Mouse (Mus musculus) gastrocnemius, postnatal 4 days (tissue): Measurements from ENCODE around the gene Mrps31. TPM values are rescaled to one million over a fixed set of nuclear protein-coding genes. Genes with fewer than 3 reads are reported as not detected.

Experiments
- DNase-seq, 2 experiments: peaks; one replicate each; pipeline ENCODE4 v3.0.0; 2021 to 2022; ENCODE audit warnings: low spot score in 2 of 2, mixed read lengths in 2 of 2
- long read RNA-seq, 2 experiments: library from polyadenylated mRNA; stranded (forward); transcript quantifications; one replicate each; pipeline ENCODE4 v2.0.0; 2021
- total RNA-seq, 2 experiments: library from RNA; stranded (reverse); gene quantifications; 2 replicates each; pipeline ENCODE4 v1.2.3; 2021

Gene Mrps31
- total RNA-seq, result 10 to 100 TPM; 33.6 to 37.0 TPM
- long read RNA-seq, experiment 1, transcript Mrps31-201 (7 exons, 1,515 nt), result major isoform, 78 of 86 reads
- long read RNA-seq, experiment 1, partial matches to known transcripts, result 3 of 86 reads
- long read RNA-seq, experiment 1, other reads (novel, unspliced or antisense), result 4 of 86 reads
- long read RNA-seq, experiment 2, transcript Mrps31-201 (7 exons, 1,515 nt), result major isoform, 50 of 55 reads
- long read RNA-seq, experiment 2, partial matches to known transcripts, result 1 of 55 reads
- long read RNA-seq, experiment 2, other reads (novel, unspliced or antisense), result 4 of 55 reads

DNA sequence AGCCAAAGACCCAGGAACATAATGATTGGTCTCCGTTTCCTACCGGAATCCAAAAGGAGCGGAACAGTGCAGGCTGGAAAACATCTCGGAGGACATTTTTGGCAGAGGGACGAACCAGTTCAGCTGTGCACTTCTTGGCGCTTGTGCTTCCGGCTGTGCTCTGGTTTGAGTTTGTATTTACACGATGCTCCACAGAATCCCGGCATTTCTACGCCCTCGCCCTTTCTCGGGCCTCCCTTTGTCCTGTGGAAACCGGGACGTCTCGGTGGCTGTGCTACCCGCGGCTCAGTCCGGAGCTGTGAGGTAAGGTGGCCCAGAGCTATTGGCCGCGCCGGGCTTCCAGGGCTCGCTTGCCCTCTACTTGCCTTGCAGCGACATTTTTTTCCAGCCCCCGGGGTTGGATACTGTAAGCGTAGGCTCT lies at the start of gene Mrps31:
Gene Mrps31, plus strand, starts transcription at position 80 of the 421 bp plus-strand sequence.
- peak; percentile 41 to 76 for DNase-seq

GRCm38 (mm10) chr8:22376311-22376710 lies 34.9 kb upstream of the Mrps31 start:
- no peak for DNase-seq

- peak in 1 of 2 experiments; percentile 49 for DNase-seq
These were observed 34.3 kb upstream of the Mrps31 start for GRCm38 (mm10) chr8:22376903-22377302.

- no peak for DNase-seq
These were observed 30.2 kb upstream of the Mrps31 start for GRCm38 (mm10) chr8:22380934-22381333.

- DNase-seq, result no peak
These were observed 28.2 kb upstream of the Mrps31 start for GRCm38 (mm10) chr8:22382824-22383595.

- DNase-seq, result no peak
These were observed 26.0 kb upstream of the Mrps31 start for GRCm38 (mm10) chr8:22385158-22385557.

DNA sequence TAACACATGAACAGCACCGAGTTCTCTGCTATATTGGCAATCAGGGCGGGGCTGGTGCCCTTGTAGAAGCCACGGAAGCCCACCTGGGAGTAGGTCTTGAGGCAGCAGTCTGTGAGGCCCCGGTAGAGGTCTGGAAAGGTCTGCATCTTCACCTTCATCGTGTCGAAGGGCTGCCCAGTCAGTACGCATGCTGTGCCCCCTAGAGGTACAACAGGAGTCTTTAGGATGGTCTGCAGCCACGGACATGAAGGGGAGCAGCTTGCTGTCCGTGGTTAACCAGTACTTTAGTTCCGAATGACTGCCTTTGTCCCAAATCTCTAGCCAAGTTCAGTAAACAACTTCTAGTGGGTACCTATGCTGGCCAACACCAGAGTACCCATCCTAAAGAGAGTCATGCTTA lies 21.3 kb upstream of the Mrps31 start:
- DNase-seq, result no peak

DNA sequence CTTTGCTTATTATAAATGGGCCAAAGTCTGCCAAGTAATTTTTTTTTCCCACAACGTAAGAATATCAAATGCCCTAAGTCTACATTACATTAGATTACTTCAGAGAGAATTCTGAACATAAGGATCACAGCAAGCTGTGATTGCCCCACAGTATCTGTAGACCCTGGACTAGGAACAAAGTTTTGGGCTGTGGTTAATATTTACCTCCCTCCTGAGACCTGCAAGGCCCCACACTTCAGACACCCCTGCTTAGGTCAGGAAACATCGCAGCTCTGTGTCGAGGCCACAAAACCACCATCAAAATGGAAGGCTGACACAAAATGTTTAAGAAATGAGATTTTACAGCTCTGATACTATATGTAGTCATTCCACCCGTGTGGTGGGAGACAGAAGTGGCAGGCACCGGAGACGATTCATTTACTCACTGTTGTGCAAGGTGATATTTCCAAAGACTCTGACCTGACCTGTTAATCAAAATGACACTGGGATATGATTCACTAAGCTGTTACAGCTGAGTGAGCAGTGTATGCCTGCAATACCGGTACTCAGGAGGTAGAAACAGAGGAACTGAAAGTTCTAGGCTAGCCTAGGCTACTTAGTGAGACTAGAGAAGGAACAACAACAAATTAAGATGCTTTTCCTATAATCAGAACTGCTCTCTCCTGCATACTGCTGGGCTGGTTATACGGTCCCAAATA lies 20.2 kb upstream of the Mrps31 start:
- DNase-seq, result no peak

GRCm38 (mm10) chr8:22394471-22394870 lies 16.7 kb upstream of the Mrps31 start:
- DNase-seq, result no peak

DNA sequence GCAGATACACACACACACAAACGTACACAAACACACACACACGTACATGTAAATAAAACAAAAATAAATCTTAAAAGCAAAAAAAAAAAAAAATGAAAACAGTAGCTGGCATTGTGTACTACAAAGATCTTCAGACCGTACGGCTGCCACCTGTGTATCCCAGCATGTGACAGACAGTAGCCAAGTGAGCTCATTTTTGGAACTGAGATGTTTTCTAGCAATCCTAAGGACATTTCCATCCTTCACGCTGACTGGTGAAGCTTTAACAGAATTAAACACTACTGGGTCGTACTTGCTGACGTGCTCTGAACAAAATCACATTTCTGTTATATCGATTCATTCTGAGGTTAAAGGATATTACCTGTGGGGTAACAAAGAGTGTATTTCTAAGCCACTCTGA lies 15.9 kb upstream of the Mrps31 start:
- no peak for DNase-seq

GRCm38 (mm10) chr8:22397811-22398141 lies 13.4 kb upstream of the Mrps31 start:
- DNase-seq, result no peak

DNA sequence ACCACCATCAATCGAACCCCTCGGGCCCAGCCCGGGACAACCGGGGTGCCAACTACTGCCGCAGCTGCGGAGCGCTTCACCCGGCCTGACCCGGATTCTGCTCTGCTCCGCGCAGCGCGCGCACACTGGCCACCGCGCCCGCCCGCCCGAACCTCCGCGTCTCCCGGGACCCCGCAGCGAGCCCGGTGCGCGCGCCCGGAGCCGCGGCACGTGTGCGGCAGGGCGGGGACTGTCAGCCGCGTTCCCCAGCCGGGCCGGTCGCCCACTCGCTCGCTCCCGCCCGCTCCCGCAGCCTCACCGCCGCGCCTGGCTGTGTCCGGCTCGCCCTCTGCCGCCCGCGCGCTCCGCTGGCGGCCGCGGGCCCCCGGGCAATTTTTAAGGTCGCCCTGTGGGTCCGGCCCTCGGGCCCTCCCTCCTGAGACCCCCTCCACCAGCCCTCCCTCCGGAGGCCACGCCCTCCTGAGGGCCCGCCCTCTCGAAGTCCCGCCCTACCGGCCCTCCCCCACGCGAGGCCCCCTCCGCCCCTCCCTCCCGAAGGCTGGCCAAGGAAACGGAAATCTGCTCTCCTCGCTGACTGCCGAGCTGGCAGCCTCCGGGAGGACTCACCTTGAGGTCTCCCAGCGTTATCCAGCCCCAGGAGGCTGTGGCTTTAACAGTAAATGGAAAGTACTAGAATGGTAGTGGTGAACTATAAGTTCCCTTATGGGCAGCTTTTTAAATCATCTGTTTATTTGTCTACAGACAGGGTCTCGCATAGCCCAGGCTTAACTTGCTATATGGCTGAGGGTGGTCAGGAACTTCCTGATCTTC lies 12.8 kb upstream of the Mrps31 start, which contains the start of gene Slc25a15:
Gene Slc25a15, minus strand, starts transcription at position 456 of the 810 bp plus-strand sequence.
- peak; percentile 88 to 91 for DNase-seq

DNA sequence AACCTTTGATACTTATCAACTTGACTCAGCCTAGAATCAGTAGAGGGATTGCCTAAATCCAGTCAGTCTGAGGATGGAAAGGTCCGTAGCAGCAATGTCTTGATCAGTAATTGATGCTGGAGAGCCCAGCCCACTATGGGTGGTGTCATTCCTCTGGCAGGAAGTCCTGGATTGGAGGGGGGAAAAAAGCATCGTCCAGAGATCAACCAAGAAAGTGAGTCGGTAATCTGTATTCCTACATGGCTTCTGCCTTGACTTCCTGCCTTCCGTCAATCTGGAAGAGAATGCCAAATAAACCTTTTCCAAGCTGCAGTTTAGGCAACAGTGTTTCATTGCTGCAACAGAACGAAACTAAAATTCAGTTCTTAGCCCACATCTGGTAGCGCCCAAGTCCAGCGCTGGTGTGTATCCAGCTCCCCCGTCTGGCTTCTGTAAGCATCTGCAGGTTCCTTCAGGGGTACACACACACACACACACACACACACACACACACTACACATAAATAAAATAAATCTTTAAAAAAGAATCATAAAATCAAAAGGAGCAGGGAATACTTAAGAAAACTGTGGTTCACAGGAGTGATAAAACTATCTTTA lies 11.8 kb upstream of the Mrps31 start:
- no peak for DNase-seq

GRCm38 (mm10) chr8:22400593-22400992 lies 10.6 kb upstream of the Mrps31 start:
- DNase-seq, result no peak

DNA sequence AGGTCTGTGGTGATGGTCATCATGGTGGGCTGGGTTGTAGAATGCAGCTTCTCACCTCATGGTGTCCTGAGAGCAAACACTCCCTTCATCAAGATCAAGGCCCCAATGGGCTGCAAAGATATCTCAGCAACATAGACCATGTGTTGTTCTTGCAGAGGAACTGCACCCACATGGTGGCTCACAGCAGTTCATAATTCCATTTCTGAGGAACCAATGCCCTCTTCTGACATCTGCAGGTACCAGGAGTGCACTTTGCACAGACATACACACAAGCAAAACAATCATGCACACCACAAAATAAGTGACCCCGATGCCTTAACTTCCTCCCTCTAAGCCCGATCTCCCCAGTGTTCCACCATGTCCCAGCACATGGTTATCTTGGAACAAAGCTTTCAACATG lies 7.9 kb upstream of the Mrps31 start:
- no peak for DNase-seq

- no peak for DNase-seq
These were observed 5.4 kb upstream of the Mrps31 start for GRCm38 (mm10) chr8:22405733-22406132.

GRCm38 (mm10) chr8:22410688-22411281 lies 376 bp upstream of the Mrps31 start:
- DNase-seq, result no peak

GRCm38 (mm10) chr8:22411971-22412370 lies 810 bp downstream of the Mrps31 start:
- DNase-seq, result no peak
